Mouse (Mus musculus): ENCODE data around the gene Dbx1.

- no peak for TF ChIP-seq GATA1 (IDR thresholded peaks at IDR 0.05; ENCODE audit: borderline replicate concordance, low read length)
- TF ChIP-seq FLI1 (IDR thresholded peaks at IDR 0.05; ENCODE audit: low read length), result no peak
Measured at GRCm38 (mm10) chr7:49637281-49637680, 632 bp upstream of the Dbx1 start.
